Mouse (Mus musculus) liver, adult 2 months (tissue): ENCODE data around the gene Shtn1. TPM values are rescaled to one million over a fixed set of nuclear protein-coding genes. Genes with fewer than 3 reads are reported as not detected.

Source experiments
- DNase-seq: peaks from one replicate; pipeline ENCODE4 v3.0.0-alpha.2; 2011; ENCODE audit warnings: low read depth, low spot score; ENCODE audit errors: extremely low read depth
- H3K27ac ChIP-seq: fragments of 200-500 bp; replicated peaks from 2 replicates; pipeline ENCODE4 v1.5.1; 2012; ENCODE audit warnings: low read depth, mild to moderate bottlenecking, control low read depth, inconsistent platforms, low read length; ENCODE audit not compliant: insufficient read depth
- H3K27me3 ChIP-seq: fragments of 200-500 bp; 2 replicates; pipeline ENCODE4 v1.6.1; 2012; ENCODE audit warnings: mild to moderate bottlenecking, moderate library complexity, low read length, inconsistent platforms; ENCODE audit not compliant: control insufficient read depth, insufficient read depth
- H3K36me3 ChIP-seq: fragments of 200-500 bp; 2 replicates; pipeline ENCODE4 v1.6.1; 2012; ENCODE audit warnings: low read length, inconsistent platforms; ENCODE audit not compliant: control insufficient read depth, insufficient read depth
- H3K4me1 ChIP-seq: fragments of 200-500 bp; 2 replicates; pipeline ENCODE4 v1.6.1; 2011; ENCODE audit warnings: low read length; ENCODE audit not compliant: control insufficient read depth, insufficient read depth
- H3K4me3 ChIP-seq: fragments of 200-500 bp; 2 replicates; pipeline ENCODE4 v1.5.1; 2011; ENCODE audit warnings: low read depth, mild to moderate bottlenecking, control low read depth, low read length, moderate library complexity; ENCODE audit not compliant: insufficient read depth
- H3K79me2 ChIP-seq: fragments of 200-500 bp; 2 replicates; pipeline ENCODE4 v1.6.1; 2012; ENCODE audit warnings: inconsistent platforms, mild to moderate bottlenecking, low read length, moderate library complexity; ENCODE audit not compliant: control insufficient read depth, insufficient read depth
- H3K9ac ChIP-seq: fragments of 200-500 bp; 2 replicates; pipeline ENCODE4 v1.6.1; 2012; ENCODE audit warnings: low read depth, mild to moderate bottlenecking, control low read depth, inconsistent platforms, low read length
- CTCF ChIP-seq: fragments of 200-500 bp; IDR thresholded peaks from 2 replicates; pipeline ENCODE4 v1.5.1; 2011; ENCODE audit warnings: low read depth, low read length, control low read depth
- POLR2A ChIP-seq: fragments of 200-500 bp; IDR thresholded peaks from 2 replicates; pipeline ENCODE4 v1.6.1; 2011; ENCODE audit warnings: low read length, control low read depth; ENCODE audit not compliant: insufficient read depth; ENCODE audit errors: extremely low read depth
- WGBS: fragments of 180-500 bp; shearing (Covaris S2); methylation state at CpG from one replicate; pipeline ENCODE4 v1.1.7; 2018; 5-methylcytosine and 5-hydroxymethylcytosine counted together
- polyA plus RNA-seq: library from polyadenylated mRNA; depleted of rRNA; stranded (reverse); fragments of >200 nt; gene quantifications from 2 replicates; pipeline ENCODE4 v1.2.3, GENCODE M21; 2012
- total RNA-seq: library from RNA; depleted of rRNA; stranded (reverse); fragments of >200 nt; gene quantifications from 2 replicates; pipeline ENCODE4 v1.2.3, GENCODE M21; 2014

Gene Shtn1
- total and polyA plus RNA-seq, 2 experiments = 4.9 to 10.4 TPM

- Histone ChIP-seq H3K79me2 (no peaks in the 10 kb centered on the region), H3K27ac (no peak overlapping the region), H3K36me3 (peaks cover 23% of the 10 kb centered on the region), H3K27me3 (no peaks in the 10 kb centered on the region), H3K4me1 (no peaks in the 10 kb centered on the region), H3K4me3 (no peak overlapping the region), H3K9ac (no peak overlapping the region)
- TF ChIP-seq CTCF (no peak), POLR2A (no peak)
- 72% methylated on average over 11 of the region's 11 CpGs for WGBS
- no peak for DNase-seq
These were observed 97.3 kb downstream of the Shtn1 start for GRCm38 (mm10) chr19:58978401-58979171.

- no peaks in the 10 kb centered on the region for H3K79me2 ChIP-seq
- H3K27ac ChIP-seq = no peak overlapping the region
- no peak overlapping the region for H3K9ac ChIP-seq
- H3K36me3 ChIP-seq = peaks cover 25% of the 10 kb centered on the region
- peak; percentile 49 for DNase-seq
- H3K27me3 ChIP-seq = no peaks in the 10 kb centered on the region
- H3K4me3 ChIP-seq = no peak overlapping the region
- TF ChIP-seq CTCF (no peak), POLR2A (no peak)
- H3K4me1 ChIP-seq = no peaks in the 10 kb centered on the region
- 44% methylated on average over 11 of the region's 11 CpGs for WGBS
These were observed 100.6 kb downstream of the Shtn1 start for GRCm38 (mm10) chr19:58975216-58975863.

- H3K9ac ChIP-seq = no peak overlapping the region
- H3K27me3 ChIP-seq = no peaks in the 10 kb centered on the region
- H3K4me3 ChIP-seq = no peak overlapping the region
- H3K36me3 ChIP-seq = peaks cover 25% of the 10 kb centered on the region
- no peaks in the 10 kb centered on the region for H3K4me1 ChIP-seq
- no peaks in the 10 kb centered on the region for H3K79me2 ChIP-seq
- H3K27ac ChIP-seq = no peak overlapping the region
- no peak for TF ChIP-seq POLR2A
- TF ChIP-seq CTCF = no peak
- WGBS = 93% methylated on average over 8 of the region's 8 CpGs
- no peak for DNase-seq
These were observed 101.8 kb downstream of the Shtn1 start for GRCm38 (mm10) chr19:58974126-58974525.

GRCm38 (mm10) chr19:58970826-58971225 lies 105.1 kb downstream of the Shtn1 start:
- Histone ChIP-seq H3K4me3 (no peak overlapping the region), H3K36me3 (peaks cover 16% of the 10 kb centered on the region), H3K27ac (no peak overlapping the region), H3K4me1 (no peaks in the 10 kb centered on the region), H3K79me2 (no peaks in the 10 kb centered on the region), H3K27me3 (no peaks in the 10 kb centered on the region), H3K9ac (no peak overlapping the region)
- no peak for DNase-seq
- 90% methylated on average over 13 of the region's 13 CpGs for WGBS
- TF ChIP-seq CTCF (no peak), POLR2A (no peak)

- no peak overlapping the region for H3K9ac ChIP-seq
- WGBS = 65% methylated on average over 15 of the region's 15 CpGs
- DNase-seq = no peak
- no peaks in the 10 kb centered on the region for H3K4me1 ChIP-seq
- no peak for TF ChIP-seq POLR2A
- TF ChIP-seq CTCF = no peak
- H3K4me3 ChIP-seq = no peak overlapping the region
- no peaks in the 10 kb centered on the region for H3K27me3 ChIP-seq
- no peaks in the 10 kb centered on the region for H3K79me2 ChIP-seq
- H3K27ac ChIP-seq = no peak overlapping the region
- peaks cover 8% of the 10 kb centered on the region for H3K36me3 ChIP-seq
These were observed 107.0 kb downstream of the Shtn1 start for GRCm38 (mm10) chr19:58968731-58969506.
